Mouse (Mus musculus) right cerebral cortex, adult 18-20 months (tissue): ENCODE measurements at regions not wholly inside any gene's neighbourhood (a gene's known extent, or its start where the extent isn't known, plus 50 kb on each side); places are given as distances from the start of the nearest gene placed in this dataset.
"Not testable (repeated sequence)": the region's sequence is repeated elsewhere in the genome, so short reads cannot be mapped to it uniquely, and the experiment has no call there.

Source experiments
- DNase-seq: peaks from one replicate; pipeline ENCODE4 v3.0.0; 2022; ENCODE audit warnings: mixed read lengths

DNA sequence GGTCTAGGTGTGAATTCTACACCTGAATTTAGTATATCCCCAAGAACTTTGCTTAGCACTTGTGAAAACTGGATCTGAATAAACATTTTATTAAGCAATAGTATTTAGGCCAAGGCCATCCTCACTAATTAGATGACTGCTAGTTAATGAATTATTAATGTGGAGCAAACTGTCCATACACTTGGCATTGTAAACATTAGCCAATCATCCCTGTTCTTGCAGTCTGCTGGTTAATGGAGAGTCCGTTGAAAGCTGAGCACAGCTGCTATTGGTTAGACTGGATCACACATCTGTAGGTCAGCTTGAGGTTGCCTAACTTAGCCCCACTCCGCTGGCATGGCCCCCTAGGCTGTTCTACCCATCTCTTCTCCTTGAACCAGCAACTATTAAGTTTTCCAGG is 826.2 kb upstream of the 4930452B06Rik start:
- no peak for DNase-seq

DNA sequence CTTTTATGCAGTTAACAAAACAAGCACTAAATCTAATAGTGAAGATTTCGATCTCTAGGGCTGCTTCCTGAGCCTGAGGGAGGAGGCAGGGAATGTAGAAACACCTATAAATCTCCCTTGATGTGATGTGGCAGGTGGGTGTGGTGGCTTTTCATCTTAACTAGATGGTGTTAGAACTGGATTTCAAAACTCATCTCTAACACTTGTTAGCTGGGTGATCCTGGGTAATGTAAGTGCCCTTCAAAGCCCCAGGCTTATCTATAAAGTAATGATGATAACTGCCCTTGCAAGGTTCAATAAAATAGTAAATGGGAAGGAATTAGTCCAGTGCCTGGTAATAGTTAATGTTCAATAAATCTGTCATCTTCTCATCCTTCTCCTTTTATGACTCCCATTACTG is 822.5 kb upstream of the 4930452B06Rik start:
- no peak for DNase-seq

DNA sequence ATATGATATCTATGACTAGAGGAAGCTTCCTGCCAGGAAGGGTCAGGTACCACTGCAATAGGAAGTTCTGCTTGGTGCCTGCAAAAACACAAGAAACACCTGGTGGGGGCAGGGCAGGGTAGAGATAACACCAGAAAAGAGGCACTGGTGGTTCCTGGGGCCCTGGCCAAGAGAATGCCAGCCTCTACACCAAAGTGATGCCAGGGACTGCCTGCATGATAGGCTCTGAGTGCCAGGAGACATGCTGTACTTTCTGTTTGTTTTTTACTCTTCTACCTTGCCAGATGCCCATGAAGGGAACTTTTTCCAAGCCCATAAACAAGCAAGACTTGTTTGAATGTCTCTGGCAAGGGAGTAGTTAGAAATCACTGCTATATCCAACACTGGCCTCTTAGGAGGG is 812.9 kb upstream of the 4930452B06Rik start:
- DNase-seq = no peak

DNA sequence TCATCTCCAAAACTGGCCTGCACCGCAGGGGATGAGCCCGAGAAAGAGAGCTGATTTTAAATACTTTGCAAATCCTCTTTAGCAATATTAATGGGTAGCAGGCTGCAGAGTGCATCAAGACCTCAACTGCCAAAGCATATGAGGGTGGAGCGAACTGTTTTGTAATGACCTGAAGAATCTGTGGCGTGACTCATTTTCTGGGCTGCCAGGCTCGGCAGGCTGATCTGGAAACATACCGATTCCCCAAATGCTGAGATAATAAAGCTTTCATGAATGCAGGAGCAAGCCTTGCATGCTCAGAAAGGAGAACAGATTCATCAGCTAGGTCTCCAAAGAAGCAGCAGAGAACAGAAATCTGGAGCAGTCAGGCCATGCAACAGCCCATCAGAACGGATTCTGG is 809.1 kb upstream of the 4930452B06Rik start:
- peak; percentile 20 for DNase-seq

DNA sequence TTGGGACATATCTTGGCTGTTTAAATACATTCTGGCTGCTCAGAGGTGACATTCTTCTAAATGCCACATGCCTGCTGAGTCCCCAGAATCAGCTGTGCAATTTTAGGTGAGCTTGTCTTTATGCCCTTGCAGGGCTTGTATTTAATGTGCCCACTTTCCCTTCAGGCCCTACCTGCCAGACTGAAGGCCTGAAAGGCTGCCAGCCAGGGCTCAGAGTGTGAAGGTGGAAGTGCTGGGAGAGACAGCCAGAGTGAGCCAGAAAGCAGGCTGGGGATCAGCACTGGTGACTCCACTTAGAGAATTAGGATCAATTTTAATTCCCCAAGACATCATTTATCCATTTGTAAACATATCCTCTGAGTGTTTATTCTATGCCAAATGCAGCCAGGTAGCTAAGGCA is 803.6 kb upstream of the 4930452B06Rik start:
- DNase-seq = no peak

DNA sequence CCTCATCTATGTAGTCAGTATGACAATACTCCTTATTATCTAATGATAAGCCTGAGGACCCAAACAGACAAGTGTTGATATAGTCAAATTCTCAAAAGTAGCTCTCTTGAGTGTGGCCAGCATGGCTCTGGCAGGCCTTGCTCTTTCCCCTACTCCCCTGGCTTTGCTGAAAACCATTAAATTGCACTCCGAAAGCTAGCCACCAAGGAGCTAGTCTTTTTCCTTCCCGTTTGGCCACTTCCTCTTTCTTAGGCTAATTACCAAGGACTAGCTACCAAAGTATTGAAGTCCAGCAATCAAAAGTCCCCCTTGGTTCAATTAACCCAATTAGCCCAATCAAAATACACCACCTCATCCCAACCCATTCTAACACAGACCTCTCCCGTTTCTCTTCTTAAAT is 802.6 kb upstream of the 4930452B06Rik start:
- no peak for DNase-seq

DNA sequence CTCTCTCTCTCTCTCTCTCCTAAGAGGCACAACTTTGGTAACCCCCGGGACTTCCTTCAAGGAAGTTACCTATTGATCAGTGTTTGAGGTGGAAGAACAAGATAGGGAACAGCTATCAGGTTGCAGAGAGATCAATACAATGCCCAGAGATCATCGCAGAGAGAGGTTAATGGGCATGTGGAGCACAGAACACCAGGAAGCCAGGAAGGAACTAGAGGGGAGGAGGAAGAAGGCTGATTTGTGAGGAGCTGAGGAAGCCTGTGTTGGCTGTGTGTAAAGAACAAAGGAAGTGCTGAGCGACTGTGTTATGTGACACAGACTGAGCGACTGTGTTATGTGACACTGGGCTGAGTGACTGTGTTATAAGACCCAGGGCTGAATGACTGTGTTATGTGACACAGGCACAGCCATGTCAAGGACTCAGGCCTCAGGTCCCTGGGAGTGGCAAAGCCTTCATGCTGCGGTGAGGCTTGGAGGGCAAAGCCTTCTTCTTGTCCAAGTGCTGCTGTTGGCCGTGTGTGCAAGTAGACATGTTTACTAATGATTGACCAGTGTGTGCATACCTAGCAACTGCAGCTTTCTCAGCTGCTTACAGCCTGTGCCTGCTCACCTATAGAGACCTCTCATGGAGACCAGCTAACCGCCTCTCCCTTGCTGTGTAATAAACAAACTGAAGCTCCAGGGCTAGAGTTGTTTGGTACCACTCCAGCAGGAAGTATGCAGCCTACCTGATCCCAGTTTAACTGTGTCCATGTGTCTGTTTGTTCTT is 801.8 kb upstream of the 4930452B06Rik start:
- no peak for DNase-seq

DNA sequence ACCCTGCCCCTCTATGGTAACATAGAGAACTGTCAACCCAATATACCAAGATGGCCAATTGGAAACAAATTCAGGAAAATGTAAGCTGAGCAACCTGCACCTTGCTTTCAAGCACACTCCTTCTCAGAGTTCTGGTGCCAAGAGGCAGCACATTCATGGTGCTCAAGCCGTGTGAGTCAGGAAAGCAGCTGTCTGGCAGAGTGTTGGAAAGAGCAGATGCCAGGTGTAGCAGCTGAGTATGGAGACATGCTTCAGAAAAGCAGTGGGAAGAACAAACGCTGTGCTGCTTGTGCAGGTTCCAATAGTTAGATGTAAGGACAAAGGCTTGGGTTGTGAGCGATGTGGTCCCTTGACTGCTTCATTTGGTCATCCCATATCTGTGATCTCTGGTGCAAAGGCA is 794.0 kb upstream of the 4930452B06Rik start:
- DNase-seq = peak; percentile 48

DNA sequence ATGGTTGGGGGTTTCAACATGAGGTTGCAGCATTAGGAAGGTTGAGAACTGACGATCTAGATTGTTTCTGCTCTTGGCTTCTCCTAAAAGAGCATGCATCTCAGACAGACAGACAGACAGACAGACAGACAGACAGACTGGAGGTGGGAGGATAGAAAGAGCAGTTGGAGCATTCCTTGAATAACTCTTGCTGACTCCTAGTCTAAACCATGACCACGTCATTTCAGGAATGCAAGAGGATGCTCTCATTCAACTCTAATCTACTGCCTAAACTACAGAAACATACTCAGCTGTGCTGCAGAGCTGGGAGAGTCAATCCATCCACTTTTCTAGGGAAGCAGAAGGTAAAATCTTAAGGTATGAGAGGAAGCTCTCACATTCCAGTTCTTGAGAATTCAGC is 792.8 kb upstream of the 4930452B06Rik start:
- DNase-seq = no peak

DNA sequence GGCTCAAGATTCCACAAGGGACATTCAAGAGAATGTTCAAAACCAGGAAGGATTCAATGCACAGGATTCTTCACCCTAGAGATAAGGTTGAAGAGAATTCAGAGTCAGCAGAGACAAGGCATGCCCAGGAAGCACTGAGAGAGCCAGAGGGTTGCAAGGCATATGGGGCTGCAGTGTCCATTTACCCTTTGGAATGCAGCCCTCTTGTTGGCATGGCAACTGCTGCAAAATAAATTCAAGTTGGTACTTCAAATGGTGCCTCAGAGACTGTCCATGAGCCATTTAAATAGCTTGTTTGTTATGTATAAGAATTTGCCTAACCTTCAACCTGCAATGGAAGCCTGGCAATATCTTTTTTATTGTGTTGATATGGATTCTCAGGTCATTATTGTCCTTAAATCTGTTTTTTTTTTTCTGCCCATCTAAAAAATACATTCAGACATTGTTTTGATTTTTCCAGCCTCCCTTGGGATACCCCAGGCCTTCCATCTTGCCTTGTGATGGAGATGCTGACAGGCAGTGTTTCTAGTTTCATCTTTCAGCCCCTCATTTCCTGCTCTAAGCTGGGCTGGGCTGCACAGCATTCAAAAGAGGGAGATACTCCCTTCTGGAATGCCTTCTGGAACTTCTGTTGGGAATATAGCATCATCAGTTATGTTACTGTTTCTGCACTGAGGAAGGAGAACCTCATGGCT is 791.9 kb upstream of the 4930452B06Rik start:
- no peak for DNase-seq

DNA sequence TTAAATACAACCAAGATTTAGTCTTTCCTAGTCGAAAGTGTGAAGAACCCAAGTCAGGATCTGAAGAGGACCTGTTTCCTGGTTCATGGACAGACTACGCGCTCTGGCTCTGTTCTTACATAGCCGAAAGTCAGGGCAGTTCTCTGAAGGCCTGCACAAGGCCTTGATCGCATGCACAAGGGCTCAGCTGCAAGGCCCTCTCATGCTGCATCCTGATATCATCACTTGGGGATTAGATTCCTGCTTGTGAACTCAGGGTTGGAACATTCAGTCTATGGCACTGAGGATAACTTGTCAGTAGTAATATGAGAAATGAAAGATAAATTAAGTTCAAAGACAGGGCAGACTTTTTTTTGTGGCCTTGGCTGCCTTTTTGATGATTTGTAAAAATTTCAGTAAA is 789.9 kb upstream of the 4930452B06Rik start:
- no peak for DNase-seq

DNA sequence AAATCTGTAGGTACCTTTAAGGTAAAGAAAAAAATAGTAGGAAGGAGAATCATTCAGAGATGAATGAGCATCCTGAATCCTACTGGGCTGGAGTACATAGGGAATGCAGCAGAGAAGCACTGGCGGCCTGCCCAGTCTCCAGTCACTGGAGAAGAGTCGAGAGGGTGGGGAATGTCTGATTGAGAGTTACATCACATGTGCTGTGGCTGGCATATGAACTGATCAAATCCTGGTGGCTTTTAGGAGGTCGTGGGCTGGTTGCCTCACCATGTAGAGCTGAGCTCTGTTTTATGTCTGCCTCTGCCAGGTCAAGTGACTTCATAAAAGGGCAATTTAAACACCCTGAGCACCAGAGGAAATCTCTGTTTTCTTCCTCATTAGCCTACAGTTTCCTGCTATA is 783.9 kb upstream of the 4930452B06Rik start:
- DNase-seq = peak; percentile 44

DNA sequence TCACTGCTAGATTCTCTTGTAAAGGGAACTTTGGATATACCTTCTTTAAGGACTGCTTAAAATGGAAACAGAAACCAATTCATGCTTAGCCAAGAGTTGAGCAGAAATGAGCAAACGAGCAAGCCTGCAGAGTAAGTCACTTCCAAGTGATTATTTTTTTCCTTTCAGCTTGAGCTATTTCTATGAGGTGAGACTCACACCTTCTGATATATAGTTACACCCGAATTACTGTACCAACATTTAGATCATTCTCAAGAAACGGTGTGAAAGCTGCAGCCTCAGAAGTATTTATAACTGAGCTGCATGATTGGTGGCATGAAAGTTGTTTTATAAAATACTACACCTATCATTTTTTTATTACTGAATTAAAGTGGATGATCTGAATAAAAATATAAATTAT is 771.9 kb upstream of the 4930452B06Rik start:
- DNase-seq = peak; percentile 3

DNA sequence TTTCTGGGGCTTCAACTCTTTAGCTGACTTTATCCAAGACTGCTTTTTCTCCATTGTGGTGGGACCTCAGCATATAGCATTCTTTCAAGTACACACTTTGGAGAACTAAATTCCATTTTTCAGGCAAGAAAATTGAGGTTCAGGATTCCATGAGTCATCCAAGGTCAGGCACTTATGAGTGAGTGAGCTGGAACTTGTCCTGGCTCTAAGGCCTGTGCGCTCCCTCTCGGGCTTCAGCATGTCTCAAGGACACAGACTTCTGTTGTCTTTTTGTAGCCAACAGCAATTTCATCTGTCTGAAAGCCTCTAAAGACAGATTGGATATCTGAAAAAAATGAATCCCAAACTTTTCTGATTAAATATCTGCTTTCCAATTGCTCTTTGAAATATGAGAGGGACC is 769.1 kb upstream of the 4930452B06Rik start:
- no peak for DNase-seq

DNA sequence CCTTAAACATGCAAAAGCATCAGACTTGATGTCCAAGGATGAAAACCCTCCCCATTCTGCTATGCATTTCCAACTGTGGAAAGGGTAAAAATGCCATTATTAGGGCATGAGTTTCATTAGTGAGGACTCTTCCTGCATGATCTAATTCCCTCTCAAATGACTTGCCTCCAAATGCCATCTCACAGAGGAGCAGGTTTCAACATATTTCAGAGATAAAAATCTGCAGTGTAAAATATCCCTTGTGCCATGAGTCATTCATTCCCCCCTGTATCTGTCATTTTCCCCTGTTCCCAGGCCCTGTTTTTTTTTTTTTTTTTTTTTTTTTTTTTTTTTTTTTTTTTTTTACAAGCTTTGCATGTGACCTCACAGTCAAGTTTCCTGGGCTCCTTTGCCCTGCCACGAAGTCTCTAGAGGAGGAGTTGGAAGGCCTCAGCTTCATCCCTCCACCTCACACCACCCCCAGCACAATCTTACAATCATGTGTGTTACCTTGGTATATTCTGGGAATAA is 767.1 kb upstream of the 4930452B06Rik start:
- no peak for DNase-seq

DNA sequence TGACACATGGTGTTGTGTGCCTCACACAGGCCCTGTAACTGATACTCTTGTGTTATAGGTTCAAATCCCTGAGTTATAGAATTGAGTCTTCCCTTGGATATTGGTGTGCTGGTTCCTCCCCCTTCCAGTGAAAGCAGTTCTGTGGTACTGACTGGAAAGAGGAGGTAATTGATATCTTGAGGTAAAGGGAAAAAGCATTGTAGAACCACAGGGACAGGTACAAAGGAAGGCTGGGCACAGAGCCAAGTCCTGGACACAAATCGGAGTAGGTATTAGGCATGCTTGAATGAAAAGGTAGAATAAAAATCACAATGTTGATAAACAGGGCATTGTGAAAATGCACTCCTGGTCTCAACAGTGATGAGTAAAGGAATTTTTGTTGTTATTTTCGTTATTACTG is 765.8 kb upstream of the 4930452B06Rik start:
- no peak for DNase-seq

DNA sequence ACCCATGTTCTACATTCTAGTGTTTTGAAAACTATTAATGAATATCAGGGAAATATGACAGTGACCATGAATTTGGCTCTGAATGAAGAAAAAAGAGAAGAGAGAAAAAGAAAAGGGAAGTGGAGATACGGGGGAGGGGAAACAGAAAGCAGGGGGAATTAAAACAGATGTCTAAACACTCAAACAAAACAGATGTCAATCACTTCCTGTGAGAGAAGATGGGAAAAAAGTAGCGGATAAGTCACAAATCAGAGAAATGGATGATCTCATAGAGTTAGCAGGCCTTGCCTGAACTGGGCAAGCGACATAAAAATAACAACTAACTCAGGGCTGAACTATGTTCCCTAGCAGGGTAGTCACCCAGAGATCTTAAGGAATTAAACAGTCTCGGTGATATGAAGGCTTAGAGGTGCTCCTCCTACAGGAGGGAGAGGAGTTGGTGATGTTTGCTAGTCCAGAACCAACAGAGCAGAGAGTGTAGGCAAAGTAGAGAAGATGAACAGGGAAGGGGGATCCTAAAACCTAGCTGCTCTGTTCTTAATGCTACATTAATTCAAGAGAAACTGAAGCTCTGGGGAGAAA is 745.9 kb upstream of the 4930452B06Rik start:
- no peak for DNase-seq

DNA sequence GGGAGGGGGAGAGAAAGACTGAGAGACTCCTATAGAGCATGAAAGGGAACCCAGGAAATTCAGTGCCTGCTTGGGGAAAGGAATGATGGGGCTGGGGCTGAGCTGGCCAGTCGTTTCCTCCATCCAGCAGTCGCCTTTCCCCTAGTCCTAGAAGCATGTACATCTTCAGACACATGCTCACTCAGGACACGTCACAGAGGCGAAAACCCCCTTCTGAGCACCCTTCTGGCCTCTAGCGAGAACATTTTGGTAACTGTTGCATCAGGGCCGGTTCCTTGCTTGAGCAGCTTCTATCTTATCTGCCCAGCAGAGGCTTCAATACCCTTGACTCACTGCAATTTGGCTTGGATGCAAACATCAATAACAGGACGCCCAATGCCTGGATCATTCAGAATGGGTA is 737.6 kb upstream of the 4930452B06Rik start:
- no peak for DNase-seq

DNA sequence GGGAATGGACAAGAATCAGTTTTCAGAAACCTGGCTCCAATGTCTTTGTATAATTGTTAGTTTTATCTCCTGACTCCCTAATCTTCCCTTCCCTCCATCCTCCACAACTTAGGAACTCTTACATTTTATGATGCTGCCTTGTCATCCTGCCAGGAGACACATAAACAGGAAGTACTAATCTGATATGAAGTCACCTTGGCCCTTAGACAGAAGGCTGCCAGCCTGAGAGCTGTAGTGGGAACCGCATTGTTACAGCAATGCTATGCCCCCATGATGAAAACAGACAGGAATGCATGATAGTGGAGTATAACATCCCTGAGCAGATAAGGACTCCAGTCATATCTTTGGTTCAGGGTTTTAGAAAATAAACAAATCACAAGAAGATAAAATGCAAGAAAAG is 734.8 kb upstream of the 4930452B06Rik start:
- DNase-seq = no peak

DNA sequence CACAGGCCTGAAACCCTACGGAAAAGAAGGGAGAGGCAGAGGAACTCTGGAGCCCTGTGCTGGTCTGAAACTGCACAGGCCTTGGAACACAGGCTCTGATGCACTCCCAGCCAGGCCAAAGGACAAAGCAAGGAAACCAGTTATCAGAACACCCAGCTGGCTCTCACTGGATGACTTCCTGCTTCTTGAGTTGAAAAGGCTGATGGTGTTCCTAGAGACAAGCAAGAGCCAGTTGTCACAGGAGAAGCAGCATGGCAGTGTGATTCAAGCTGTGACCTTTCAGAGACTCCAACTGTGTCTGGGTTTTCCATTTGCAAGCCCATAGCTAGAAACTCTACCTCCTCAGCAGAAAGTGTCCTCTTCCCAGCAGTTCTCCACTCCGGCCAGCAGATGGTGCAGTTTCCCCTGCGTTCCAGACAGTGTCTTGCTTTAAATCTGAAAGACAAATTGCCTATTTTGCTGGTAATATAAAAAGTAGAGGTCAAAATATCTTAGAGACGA is 727.3 kb upstream of the 4930452B06Rik start:
- DNase-seq = peak; percentile 73

DNA sequence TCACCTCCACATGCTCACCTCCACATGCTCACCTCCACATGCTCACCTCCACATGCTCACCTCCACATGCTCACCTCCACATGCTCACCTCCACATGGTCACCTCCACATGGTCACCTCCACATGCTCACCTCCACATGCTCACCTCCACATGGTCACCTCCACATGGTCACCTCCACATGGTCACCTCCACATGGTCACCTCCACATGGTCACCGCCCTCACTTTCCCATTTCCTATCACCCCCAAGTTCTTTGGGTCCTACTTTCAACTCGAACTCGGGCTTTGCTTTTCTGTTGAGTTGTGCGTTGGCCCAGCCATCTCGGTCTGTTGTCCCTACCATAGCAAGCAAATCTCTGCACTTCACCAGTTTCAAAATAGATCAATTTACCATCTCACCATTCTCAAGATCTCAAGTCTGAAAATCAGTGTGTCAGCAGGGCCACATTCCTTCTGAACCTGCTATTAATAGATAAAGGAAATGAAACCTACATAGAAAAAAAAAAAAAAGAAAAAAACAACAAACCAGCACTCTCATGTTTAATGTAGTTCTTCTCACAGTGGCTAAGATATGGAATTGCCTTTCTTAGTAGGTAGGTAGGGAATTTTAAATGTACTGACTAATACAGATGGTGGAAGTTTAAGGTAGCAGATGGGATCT is 724.0 kb upstream of the 4930452B06Rik start:
- DNase-seq = not testable (repeated sequence)

DNA sequence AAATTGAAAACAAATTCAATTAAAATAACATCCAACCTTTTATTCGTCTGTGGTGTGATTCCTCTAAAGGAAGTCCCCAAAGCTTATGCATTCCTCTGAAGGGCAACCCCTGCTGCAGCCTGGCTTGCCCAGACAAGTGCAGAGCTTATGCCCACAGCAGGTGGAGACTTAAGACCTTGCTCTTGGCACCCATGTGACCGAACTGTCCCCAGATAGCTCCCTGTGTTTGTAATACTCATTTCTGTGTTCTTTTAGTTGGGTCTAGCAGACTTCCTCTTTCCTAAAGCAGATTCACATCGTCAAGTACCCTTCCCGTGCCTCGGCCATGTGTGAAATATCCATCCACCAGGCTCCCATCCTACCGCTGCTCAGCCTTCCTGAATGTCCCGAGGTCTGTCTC is 723.1 kb upstream of the 4930452B06Rik start:
- no peak for DNase-seq
